Mouse (Mus musculus): ENCODE results near the gene Gcnt7. TPM values are rescaled to one million over a fixed set of nuclear protein-coding genes. Genes with fewer than 3 reads are reported as not detected.

Gene Gcnt7
- polyA plus RNA-seq, 1 experiment from 2014 or later = 1.7 TPM

DNA sequence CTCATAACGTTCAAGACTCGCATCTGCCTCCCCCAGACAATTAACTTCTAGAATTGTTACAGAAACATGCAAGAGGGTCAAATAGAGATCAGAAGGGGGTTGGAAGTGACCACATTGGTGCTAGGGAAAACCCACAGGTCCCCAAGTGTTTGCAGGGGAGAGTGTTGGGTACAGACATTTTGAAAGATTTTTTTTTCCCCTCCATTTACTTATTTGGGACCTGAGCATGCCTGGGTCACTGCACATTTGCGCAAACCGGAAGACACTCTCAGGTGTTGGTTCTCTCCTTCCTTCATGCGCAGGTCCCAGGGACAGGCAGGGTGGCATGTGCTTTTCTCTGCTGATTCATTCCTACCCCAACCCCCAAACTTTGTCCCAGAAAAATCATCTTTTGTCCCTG is 41.5 kb downstream of the Gcnt7 start:
- no peak overlapping the region for H3K9ac ChIP-seq
- no peak overlapping the region for H3K27ac ChIP-seq
- H3K27me3 ChIP-seq = no peaks in the 10 kb centered on the region
- no peaks in the 10 kb centered on the region for H3K36me3 ChIP-seq
- 86% methylated on average over 5 of the region's 5 CpGs for WGBS
- no peak overlapping the region for H3K4me3 ChIP-seq
- H3K4me1 ChIP-seq = peaks cover 16% of the 10 kb centered on the region
- H3K9me3 ChIP-seq = no peaks in the 10 kb centered on the region
- no peak overlapping the region for H3K4me2 ChIP-seq
- no peak for ATAC-seq (ENCODE audit: borderline replicate concordance, extremely low read depth, low FRiP score, low TSS enrichment)

DNA sequence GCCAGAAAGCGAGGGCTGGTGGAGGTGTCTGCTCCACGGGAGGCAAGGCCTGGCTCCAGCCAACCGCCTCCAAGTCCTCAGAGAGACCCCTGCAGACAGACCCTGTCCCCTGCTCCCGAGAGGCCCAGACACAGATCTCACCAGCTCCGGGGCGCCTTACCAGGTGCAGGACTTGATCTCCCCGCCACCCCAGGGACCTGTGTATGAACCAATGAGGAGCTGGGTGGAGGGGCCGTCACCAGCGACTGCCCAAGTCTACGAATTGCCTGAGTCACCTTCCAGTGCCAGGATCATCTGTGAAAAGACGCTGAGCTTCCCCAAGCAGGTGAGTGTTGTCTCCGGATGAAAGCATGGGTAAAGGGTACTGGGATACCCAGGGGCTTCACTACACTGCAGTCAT is 42.2 kb downstream of the Gcnt7 start:
- H3K36me3 ChIP-seq = no peaks in the 10 kb centered on the region
- no peak for ATAC-seq (ENCODE audit: borderline replicate concordance, extremely low read depth, low FRiP score, low TSS enrichment)
- 54% methylated on average over 12 of the region's 12 CpGs for WGBS
- no peak overlapping the region for H3K9ac ChIP-seq
- H3K4me3 ChIP-seq = no peak overlapping the region
- H3K27me3 ChIP-seq = no peaks in the 10 kb centered on the region
- no peaks in the 10 kb centered on the region for H3K9me3 ChIP-seq
- H3K27ac ChIP-seq = no peak overlapping the region
- no peak overlapping the region for H3K4me2 ChIP-seq
- H3K4me1 ChIP-seq = peaks cover 20% of the 10 kb centered on the region

DNA sequence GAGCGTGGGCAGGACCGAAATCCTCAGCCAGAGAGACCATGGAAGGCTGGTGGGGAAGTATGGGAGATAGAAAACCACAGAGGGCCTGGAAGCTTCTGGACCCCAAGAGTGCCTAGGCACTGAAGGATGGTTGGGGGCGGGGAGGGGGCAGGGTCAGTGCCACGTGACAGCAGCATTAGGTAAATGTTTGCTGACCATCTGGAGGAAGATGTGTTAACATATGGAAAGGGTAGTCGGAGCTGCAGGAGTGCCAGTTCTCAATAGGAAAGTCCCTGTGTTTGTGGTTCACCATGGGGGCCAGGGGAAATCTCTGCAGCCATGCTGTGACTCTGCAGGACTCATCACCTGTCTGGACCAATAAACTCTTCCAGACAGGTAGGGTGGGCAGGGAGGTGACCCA is 44.5 kb downstream of the Gcnt7 start:
- H3K9me3 ChIP-seq = no peaks in the 10 kb centered on the region
- H3K9ac ChIP-seq = no peak overlapping the region
- peaks cover 28% of the 10 kb centered on the region for H3K4me1 ChIP-seq
- H3K36me3 ChIP-seq = no peaks in the 10 kb centered on the region
- no peak overlapping the region for H3K4me2 ChIP-seq
- WGBS = 46% methylated on average over 5 of the region's 5 CpGs
- H3K27me3 ChIP-seq = no peaks in the 10 kb centered on the region
- H3K4me3 ChIP-seq = no peak overlapping the region
- H3K27ac ChIP-seq = peak overlapping the region; percentile 91
- ATAC-seq (ENCODE audit: borderline replicate concordance, extremely low read depth, low FRiP score, low TSS enrichment) = no peak

DNA sequence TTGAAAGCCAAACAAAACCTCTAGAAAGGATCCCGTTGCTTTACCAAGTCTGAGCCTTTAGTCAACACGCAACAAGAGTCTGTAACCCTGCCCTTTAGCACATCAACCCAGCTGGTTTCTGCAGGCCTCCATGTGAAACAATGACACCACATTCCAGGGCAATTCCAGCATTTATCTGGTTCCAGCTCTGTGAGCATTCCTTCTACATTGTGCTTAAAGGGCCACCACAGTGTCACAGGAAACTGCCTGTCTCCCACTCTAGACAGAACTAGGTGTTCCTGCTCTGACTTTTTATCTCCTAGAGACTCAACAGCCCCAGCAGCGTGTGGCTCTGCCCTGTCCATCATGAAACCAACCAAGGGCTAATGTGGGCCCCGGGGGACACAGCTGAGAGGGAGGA is 45.1 kb downstream of the Gcnt7 start:
- 0 out of 2 replicates have a peak, but pooled peaks have one; percentile 5 for ATAC-seq (ENCODE audit: borderline replicate concordance, extremely low read depth, low FRiP score, low TSS enrichment)
- Histone ChIP-seq H3K4me1 (peaks cover 28% of the 10 kb centered on the region), H3K4me3 (no peak overlapping the region), H3K36me3 (no peaks in the 10 kb centered on the region), H3K9ac (no peak overlapping the region), H3K27ac (peak overlapping the region; percentile 91), H3K27me3 (no peaks in the 10 kb centered on the region), H3K9me3 (no peaks in the 10 kb centered on the region), H3K4me2 (no peak overlapping the region)
- WGBS = 7% methylated on average over 4 of the region's 4 CpGs

DNA sequence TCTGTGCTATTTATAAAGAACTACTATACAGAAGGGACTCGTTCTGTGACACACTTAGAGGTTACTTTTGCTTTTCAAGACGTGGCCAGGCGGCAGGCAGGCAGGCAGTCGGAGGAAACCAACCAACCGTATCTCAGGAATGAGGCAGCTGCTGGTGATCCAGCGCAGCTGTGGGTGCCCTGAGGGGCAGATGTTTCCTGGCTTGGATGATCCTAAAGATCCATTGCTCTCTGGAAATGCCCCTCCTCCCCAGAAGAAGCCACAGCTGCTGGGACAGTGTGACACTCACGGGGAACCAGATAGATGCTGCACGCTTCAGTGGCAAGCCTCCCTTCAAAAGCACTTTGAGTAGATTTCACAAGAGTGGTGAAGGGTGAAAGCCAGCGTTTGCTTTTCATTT is 45.9 kb downstream of the Gcnt7 start:
- no peaks in the 10 kb centered on the region for H3K36me3 ChIP-seq
- ATAC-seq (ENCODE audit: borderline replicate concordance, extremely low read depth, low FRiP score, low TSS enrichment) = peak; percentile 89
- no peaks in the 10 kb centered on the region for H3K27me3 ChIP-seq
- H3K4me3 ChIP-seq = no peak overlapping the region
- peaks cover 28% of the 10 kb centered on the region for H3K4me1 ChIP-seq
- WGBS = 3% methylated on average over 9 of the region's 9 CpGs
- H3K4me2 ChIP-seq = no peak overlapping the region
- H3K9ac ChIP-seq = no peak overlapping the region
- peak overlapping the region; percentile 91 for H3K27ac ChIP-seq
- no peaks in the 10 kb centered on the region for H3K9me3 ChIP-seq

DNA sequence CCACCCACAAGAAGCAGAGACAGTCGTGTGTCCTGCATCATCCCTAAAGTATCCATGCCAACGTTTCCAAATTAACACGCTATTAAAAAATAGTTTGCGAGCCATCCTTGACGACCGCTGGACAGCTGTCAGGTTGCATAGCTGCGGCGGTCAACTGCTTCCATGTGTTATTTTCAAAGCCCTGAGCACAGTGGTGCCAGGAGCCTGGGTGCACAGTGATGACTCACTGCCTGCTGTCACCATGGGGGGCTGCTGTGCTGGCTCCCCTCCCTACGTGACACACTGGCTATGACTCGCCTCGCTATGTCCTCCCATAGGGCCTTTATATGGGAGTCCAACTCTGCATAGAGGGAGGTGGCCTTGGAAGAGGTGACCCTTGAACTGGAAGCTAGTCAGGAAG is 47.3 kb downstream of the Gcnt7 start:
- Histone ChIP-seq H3K27ac (peak overlapping the region; percentile 91), H3K27me3 (no peaks in the 10 kb centered on the region), H3K4me3 (no peak overlapping the region), H3K4me1 (peaks cover 33% of the 10 kb centered on the region), H3K9ac (no peak overlapping the region), H3K4me2 (no peak overlapping the region), H3K9me3 (no peaks in the 10 kb centered on the region), H3K36me3 (no peaks in the 10 kb centered on the region)
- peak; percentile 91 for ATAC-seq (ENCODE audit: borderline replicate concordance, extremely low read depth, low FRiP score, low TSS enrichment)
- 47% methylated on average over 11 of the region's 11 CpGs for WGBS

DNA sequence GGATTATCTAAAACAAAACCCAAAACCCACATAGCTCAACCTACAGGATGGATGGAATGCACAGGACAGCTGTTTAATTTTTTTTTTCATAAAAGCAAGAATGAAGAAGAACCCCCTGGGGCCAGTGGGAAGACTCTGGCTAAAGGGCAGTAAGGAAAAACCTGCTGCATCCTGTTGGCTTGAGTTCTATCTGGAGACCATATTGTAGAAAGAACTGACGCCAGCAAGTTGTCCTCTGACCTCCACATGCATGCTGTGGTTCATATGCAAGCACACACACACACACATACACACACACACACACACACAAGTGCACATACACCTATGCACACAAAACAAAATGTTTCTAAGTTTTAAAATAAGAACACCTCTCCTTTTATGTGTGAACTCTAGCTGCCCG is 47.7 kb downstream of the Gcnt7 start:
- ATAC-seq (ENCODE audit: borderline replicate concordance, extremely low read depth, low FRiP score, low TSS enrichment) = peak; percentile 24

DNA sequence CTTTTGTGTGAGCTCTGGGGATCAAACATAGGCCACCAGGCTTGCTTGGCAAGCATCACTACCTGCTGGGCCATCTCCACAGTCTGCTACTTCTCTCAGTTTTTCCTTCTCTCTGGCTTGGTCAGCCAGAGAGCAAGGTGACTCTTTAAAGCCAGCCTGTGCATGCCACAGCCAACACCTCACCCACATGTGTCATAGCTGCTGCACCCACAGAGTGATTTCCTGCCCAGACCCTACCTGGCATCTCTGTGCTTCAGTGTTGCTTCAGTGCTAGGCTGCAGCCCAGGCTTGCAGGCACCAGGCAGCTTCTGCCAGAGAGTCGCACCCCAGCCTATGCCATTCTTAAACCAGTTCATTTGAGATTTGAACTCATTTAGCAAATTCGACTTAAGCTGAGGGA is 50.9 kb downstream of the Gcnt7 start:
- ATAC-seq (ENCODE audit: borderline replicate concordance, extremely low read depth, low FRiP score, low TSS enrichment) = no peak
- H3K27ac ChIP-seq = no peak overlapping the region
- no peaks in the 10 kb centered on the region for H3K27me3 ChIP-seq
- H3K36me3 ChIP-seq = no peaks in the 10 kb centered on the region
- no peak overlapping the region for H3K4me2 ChIP-seq
- H3K4me1 ChIP-seq = peaks cover 22% of the 10 kb centered on the region
- H3K9ac ChIP-seq = no peak overlapping the region
- no peaks in the 10 kb centered on the region for H3K9me3 ChIP-seq
- no peak overlapping the region for H3K4me3 ChIP-seq
- WGBS = 78% methylated on average over 2 of the region's 2 CpGs

More for the DNA sequence above, 47.7 kb downstream of the Gcnt7 start:
- WGBS = 40% methylated on average over 2 of the region's 2 CpGs
- no peak overlapping the region for H3K4me2 ChIP-seq
- H3K27ac ChIP-seq = peak overlapping the region; percentile 57
- H3K9me3 ChIP-seq = no peaks in the 10 kb centered on the region
- H3K4me1 ChIP-seq = peaks cover 36% of the 10 kb centered on the region
- H3K9ac ChIP-seq = no peak overlapping the region
- no peak overlapping the region for H3K4me3 ChIP-seq
- H3K36me3 ChIP-seq = no peaks in the 10 kb centered on the region
- no peaks in the 10 kb centered on the region for H3K27me3 ChIP-seq

DNA sequence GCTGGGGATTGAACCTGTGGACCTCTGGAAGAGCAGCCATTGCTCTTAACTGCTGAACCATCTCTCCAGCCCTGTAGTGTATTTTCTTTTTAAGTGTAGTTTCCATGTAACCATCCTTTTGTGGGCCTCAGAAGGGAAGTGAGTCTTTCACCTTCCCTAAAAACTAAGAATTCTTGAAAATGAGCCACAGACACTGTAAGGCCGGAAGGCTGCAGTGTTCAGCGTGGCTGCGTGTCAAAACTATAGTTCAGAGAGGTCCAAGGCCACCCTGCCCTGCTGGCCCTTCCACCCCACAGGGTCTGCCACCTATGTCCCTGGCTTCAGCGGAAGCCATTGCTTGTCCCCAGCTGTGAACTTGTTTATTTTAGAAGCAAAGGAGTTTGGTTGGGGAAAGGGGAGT is 52.2 kb downstream of the Gcnt7 start:
- no peak overlapping the region for H3K9ac ChIP-seq
- ATAC-seq (ENCODE audit: borderline replicate concordance, extremely low read depth, low FRiP score, low TSS enrichment) = no peak
- H3K36me3 ChIP-seq = no peaks in the 10 kb centered on the region
- no peaks in the 10 kb centered on the region for H3K9me3 ChIP-seq
- H3K4me3 ChIP-seq = no peak overlapping the region
- H3K4me2 ChIP-seq = no peak overlapping the region
- H3K4me1 ChIP-seq = peaks cover 16% of the 10 kb centered on the region
- 38% methylated on average over 4 of the region's 4 CpGs for WGBS
- H3K27ac ChIP-seq = no peak overlapping the region
- H3K27me3 ChIP-seq = no peaks in the 10 kb centered on the region

DNA sequence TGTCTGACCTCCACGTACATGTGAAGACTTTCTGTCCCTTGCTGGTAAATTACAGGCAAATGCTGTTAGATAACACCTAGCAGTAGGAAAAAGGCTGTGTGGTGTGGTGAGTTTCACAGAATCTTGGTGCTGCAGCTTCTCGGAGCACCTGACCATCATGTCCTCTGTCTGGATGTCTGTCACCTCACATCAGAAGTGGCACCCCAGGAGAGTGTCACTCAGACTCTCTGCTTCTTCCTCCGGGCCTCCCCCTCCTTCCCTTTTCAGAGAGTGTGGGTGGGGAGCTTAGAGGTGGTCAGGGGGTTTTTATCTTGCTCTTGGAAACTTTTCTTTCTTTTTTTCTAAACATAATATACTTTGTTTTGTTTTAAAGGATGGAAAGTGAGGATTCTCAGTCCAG is 53.4 kb downstream of the Gcnt7 start:
- 45% methylated on average over 3 of the region's 3 CpGs for WGBS

DNA sequence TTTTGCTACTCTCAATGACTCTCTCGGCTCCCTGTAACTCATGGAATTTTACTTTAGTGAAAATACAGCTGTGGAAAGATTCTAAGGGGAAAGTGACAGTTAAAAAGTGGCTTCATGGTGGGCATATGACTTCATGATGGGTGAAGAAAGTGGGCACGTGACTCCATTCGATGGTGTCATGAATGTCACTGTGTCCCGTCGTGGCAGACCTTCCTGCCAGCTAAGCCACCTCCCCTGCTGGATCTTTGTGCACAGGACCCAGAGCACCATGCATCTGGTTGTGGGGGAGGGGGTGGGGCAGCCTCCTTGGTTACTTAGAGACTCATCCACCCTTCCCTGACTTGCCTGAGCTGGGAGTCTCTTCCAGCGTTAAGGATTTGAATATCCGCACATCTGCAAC is 54.2 kb downstream of the Gcnt7 start:
- Histone ChIP-seq H3K4me3 (no peak overlapping the region), H3K27ac (no peak overlapping the region), H3K36me3 (no peaks in the 10 kb centered on the region), H3K27me3 (no peaks in the 10 kb centered on the region), H3K9me3 (no peaks in the 10 kb centered on the region), H3K9ac (no peak overlapping the region), H3K4me2 (no peak overlapping the region), H3K4me1 (peaks cover 12% of the 10 kb centered on the region)
- WGBS = 51% methylated on average over 7 of the region's 7 CpGs
- ATAC-seq (ENCODE audit: borderline replicate concordance, extremely low read depth, low FRiP score, low TSS enrichment) = no peak

More for the DNA sequence above, 53.4 kb downstream of the Gcnt7 start:
- peaks cover 11% of the 10 kb centered on the region for H3K4me1 ChIP-seq
- H3K36me3 ChIP-seq = no peaks in the 10 kb centered on the region
- ATAC-seq (ENCODE audit: borderline replicate concordance, extremely low read depth, low FRiP score, low TSS enrichment) = no peak
- H3K9me3 ChIP-seq = no peaks in the 10 kb centered on the region
- no peak overlapping the region for H3K27ac ChIP-seq
- H3K27me3 ChIP-seq = no peaks in the 10 kb centered on the region
- H3K4me3 ChIP-seq = no peak overlapping the region
- no peak overlapping the region for H3K9ac ChIP-seq
- H3K4me2 ChIP-seq = no peak overlapping the region

DNA sequence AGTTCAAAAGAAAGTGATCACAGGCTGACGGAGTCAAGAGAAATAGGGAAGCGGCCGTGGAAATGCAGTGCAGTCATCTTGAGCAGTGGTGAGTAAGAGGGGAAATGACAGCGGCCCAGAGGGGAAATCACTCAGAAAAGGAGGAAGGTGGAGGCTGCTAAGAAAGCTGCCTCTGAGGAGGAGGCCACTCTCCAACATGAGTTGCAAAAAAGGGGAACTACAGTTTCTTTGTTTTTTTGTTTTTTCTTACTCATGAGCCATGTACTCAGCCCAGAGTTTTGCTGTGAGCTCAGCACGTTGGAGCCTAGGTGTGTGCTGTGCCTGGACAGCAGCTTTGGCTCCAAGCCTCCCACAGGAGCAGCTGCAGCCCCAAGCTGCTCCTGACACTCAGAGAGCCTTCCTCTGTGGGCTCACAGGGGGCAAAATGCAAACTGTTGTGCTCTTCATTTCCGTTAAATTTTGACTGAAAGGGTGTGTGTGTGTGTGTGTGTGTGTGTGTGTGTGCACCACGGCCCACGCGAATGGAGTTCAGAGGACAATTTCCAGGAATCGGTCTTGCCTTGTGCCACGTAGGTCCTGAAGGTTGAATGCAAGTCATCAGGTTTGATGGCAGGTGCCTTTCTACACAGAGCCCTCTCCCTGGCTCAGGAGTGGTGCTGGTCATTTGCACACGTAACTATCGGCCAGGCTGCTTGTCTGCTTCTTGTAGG is 57.1 kb downstream of the Gcnt7 start:
- Histone ChIP-seq H3K4me1 (peaks cover 11% of the 10 kb centered on the region), H3K36me3 (no peaks in the 10 kb centered on the region), H3K9ac (no peak overlapping the region), H3K4me3 (no peak overlapping the region), H3K9me3 (no peaks in the 10 kb centered on the region), H3K4me2 (no peak overlapping the region), H3K27me3 (no peaks in the 10 kb centered on the region), H3K27ac (no peak overlapping the region)
- WGBS = 57% methylated on average over 13 of the region's 13 CpGs
- ATAC-seq (ENCODE audit: borderline replicate concordance, extremely low read depth, low FRiP score, low TSS enrichment) = no peak
